Mouse (Mus musculus): ENCODE data around the gene Plet1.
A peak's percentile ranks its signal among the peaks of the same experiment; 100 is the strongest.

The Plet1 gene

DNA sequence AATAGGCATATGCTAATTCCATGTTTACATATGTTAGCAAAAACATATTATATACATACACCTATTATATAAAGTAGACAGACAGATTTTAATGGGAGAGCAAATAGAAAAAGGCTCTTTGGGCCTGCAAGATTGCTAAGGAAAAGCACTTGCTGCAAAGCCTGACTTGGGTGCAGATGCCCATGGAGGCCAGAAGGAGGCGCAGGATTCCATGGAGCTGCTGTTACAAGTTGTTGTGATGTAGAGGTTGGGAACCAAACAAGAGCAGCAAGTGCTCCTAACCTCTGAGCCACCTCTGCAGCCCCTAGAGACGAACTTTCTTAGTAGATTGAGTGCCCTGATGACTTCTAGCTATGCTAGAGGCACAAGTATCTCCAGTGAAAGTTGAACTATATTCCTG is 24.5 kb downstream of the Plet1 start:
- Histone ChIP-seq H3K27me3 (ENCODE audit: insufficient read depth, low read length) (no peaks in the 10 kb centered on the region), H3K4me3 (replicated peaks; ENCODE audit: low read length) (no peak overlapping the region), H3K36me3 (ENCODE audit: insufficient read depth, low read length) (no peaks in the 10 kb centered on the region), H3K4me1 (replicated peaks; ENCODE audit: low read depth, low read length) (peaks cover 4% of the 10 kb centered on the region; the same call in 1 of the 2 replicates), H3K9me3 (ENCODE audit: low read length) (no peaks in the 10 kb centered on the region)
- TF ChIP-seq NANOG (IDR thresholded peaks at IDR 0.05; ENCODE audit: borderline replicate concordance, low read length): no peak
- TF ChIP-seq CTCF (conservative IDR thresholded peaks at IDR 0.05; ENCODE audit: low read length): peak; percentile 85

DNA sequence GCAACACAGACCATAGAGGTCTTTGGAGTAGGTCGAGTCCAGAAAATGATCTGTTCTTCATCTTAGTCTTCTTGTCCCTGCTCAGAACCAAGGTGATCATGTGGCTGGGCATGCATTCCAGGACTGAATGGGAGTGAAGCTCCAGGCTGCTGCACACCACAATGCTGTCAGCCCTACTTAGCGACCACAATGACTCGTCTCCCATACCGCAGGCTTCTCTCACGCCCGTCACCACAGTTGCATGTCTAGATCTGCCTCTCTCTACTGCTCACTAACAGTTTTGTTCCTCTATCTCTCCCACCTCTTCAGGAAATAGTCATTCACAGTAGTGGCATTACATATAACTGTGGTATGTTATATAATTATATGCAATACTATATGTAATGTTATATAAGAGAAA is 26.4 kb downstream of the Plet1 start:
- TF ChIP-seq NANOG (IDR thresholded peaks at IDR 0.05; ENCODE audit: borderline replicate concordance, low read length) (no peak), POU5F1 (IDR thresholded peaks at IDR 0.05; ENCODE audit: borderline replicate concordance, low read length) (no peak), CTCF (conservative IDR thresholded peaks at IDR 0.05; ENCODE audit: low read length) (no peak)
- Histone ChIP-seq H3K27me3 (ENCODE audit: insufficient read depth, low read length) (no peaks in the 10 kb centered on the region), H3K4me1 (replicated peaks; ENCODE audit: low read depth, low read length) (peaks cover 4% of the 10 kb centered on the region; the same call in 1 of the 2 replicates)

DNA sequence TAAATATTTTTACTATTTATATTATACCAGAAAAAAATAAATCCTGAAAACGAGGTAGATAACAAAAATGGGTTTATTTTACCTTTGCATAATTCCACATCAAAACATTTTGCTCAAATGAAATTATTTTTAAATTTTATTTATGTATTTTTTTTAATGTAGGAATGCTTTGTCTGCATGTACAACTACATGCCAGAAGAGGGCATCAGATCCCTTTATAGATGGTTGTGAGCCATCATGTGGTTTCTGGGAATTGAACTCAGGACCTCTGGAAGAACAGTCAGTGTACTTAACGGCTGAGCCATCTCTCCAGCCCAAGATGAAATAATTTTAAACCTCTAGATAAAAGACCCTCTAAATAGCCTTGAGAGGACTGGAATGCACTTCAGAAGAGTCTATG is 27.2 kb downstream of the Plet1 start:
- no peak for TF ChIP-seq NANOG (IDR thresholded peaks at IDR 0.05; ENCODE audit: borderline replicate concordance, low read length)
- no peak for TF ChIP-seq POU5F1 (IDR thresholded peaks at IDR 0.05; ENCODE audit: borderline replicate concordance, low read length)
- TF ChIP-seq CTCF (conservative IDR thresholded peaks at IDR 0.05; ENCODE audit: low read length): no peak; the same call in 1 of the 2 replicates
- H3K27me3 ChIP-seq (ENCODE audit: insufficient read depth, low read length): no peaks in the 10 kb centered on the region
- no peak overlapping the region for H3K4me3 ChIP-seq (replicated peaks; ENCODE audit: low read length)
- H3K4me1 ChIP-seq (replicated peaks; ENCODE audit: low read depth, low read length): peaks cover 4% of the 10 kb centered on the region; the same call in 1 of the 2 replicates
- no peaks in the 10 kb centered on the region for H3K9me3 ChIP-seq (ENCODE audit: low read length)
- no peaks in the 10 kb centered on the region for H3K36me3 ChIP-seq (ENCODE audit: insufficient read depth, low read length)

More for the DNA sequence above, 26.4 kb downstream of the Plet1 start:
- no peaks in the 10 kb centered on the region for H3K9me3 ChIP-seq (ENCODE audit: low read length)
- no peaks in the 10 kb centered on the region for H3K36me3 ChIP-seq (ENCODE audit: insufficient read depth, low read length)
- H3K4me3 ChIP-seq (replicated peaks; ENCODE audit: low read length): no peak overlapping the region

DNA sequence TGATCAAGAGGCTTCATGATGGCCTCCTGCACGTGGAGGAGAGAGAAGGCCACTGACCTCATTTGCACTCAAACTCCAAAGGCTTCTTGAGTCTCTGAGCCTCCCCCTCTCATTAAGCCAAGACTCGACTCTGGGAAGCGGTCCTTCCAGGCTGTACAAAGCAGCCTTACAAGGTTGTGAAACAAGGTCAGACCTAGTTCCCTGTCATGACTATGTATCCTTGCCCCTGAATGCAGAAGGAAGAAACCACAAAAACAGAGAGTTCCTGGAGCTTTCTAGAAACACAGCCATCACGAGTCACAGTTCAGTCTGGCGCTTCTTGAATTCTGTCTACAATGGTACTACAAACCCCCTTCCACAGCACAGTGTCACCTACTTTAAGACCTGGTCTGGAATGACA is 28.2 kb downstream of the Plet1 start:
- TF ChIP-seq POU5F1 (IDR thresholded peaks at IDR 0.05; ENCODE audit: borderline replicate concordance, low read length) (no peak), CTCF (conservative IDR thresholded peaks at IDR 0.05; ENCODE audit: low read length) (no peak), NANOG (IDR thresholded peaks at IDR 0.05; ENCODE audit: borderline replicate concordance, low read length) (no peak)
- H3K36me3 ChIP-seq (ENCODE audit: insufficient read depth, low read length): no peaks in the 10 kb centered on the region
- no peaks in the 10 kb centered on the region for H3K27me3 ChIP-seq (ENCODE audit: insufficient read depth, low read length)
- H3K4me3 ChIP-seq (replicated peaks; ENCODE audit: low read length): no peak overlapping the region
- no peaks in the 10 kb centered on the region for H3K9me3 ChIP-seq (ENCODE audit: low read length)
- H3K4me1 ChIP-seq (replicated peaks; ENCODE audit: low read depth, low read length): peaks cover 2% of the 10 kb centered on the region

DNA sequence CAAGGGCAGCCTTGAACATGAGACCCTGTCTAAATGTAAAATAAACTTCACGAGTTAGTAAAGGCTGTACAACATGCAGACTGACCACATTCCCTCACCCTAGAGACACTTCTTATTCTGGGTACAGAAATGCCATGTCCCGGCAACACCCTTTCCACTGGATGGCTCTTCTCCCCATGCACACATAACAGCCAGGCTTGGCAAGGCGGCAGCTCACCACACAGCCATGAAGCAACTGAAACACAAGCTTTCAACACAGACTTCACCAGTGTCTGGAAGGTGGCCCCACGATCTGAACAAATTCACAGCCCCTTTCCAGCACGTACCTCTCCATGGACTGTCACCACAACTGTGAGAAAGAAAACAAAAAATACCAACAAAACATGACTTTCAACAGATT is 30.6 kb downstream of the Plet1 start:
- no peaks in the 10 kb centered on the region for H3K9me3 ChIP-seq (ENCODE audit: low read length)
- H3K27me3 ChIP-seq (ENCODE audit: insufficient read depth, low read length): no peaks in the 10 kb centered on the region
- H3K4me3 ChIP-seq (replicated peaks; ENCODE audit: low read length): no peak overlapping the region
- no peaks in the 10 kb centered on the region for H3K36me3 ChIP-seq (ENCODE audit: insufficient read depth, low read length)
- H3K4me1 ChIP-seq (replicated peaks; ENCODE audit: low read depth, low read length): peaks cover 7% of the 10 kb centered on the region
- no peak for TF ChIP-seq POU5F1 (IDR thresholded peaks at IDR 0.05; ENCODE audit: borderline replicate concordance, low read length)

DNA sequence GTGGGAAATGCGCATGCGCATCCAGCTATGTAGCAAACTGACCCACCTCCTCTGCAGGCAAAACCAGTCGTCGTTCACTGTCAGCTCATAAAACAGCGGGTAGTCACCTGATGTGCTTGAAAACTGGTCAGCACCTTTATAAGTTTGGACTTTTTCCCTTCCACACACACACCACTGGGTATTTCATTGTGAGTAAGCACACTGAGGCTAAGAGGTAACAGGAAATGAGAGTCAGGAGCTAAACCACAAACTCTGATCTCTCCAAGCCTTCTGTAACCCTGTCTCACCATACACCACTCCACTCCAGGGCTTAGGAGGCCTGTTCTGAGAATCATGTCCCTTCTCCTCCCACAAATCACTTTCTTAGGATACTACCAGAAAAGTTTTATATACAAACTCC is 31.3 kb downstream of the Plet1 start:
- Histone ChIP-seq H3K4me3 (replicated peaks; ENCODE audit: low read length) (no peak overlapping the region), H3K4me1 (replicated peaks; ENCODE audit: low read depth, low read length) (peaks cover 7% of the 10 kb centered on the region), H3K9me3 (ENCODE audit: low read length) (no peaks in the 10 kb centered on the region), H3K27me3 (ENCODE audit: insufficient read depth, low read length) (no peaks in the 10 kb centered on the region), H3K36me3 (ENCODE audit: insufficient read depth, low read length) (no peaks in the 10 kb centered on the region)
- no peak for TF ChIP-seq NANOG (IDR thresholded peaks at IDR 0.05; ENCODE audit: borderline replicate concordance, low read length)
- TF ChIP-seq CTCF (conservative IDR thresholded peaks at IDR 0.05; ENCODE audit: low read length): no peak
- no peak for TF ChIP-seq POU5F1 (IDR thresholded peaks at IDR 0.05; ENCODE audit: borderline replicate concordance, low read length)

DNA sequence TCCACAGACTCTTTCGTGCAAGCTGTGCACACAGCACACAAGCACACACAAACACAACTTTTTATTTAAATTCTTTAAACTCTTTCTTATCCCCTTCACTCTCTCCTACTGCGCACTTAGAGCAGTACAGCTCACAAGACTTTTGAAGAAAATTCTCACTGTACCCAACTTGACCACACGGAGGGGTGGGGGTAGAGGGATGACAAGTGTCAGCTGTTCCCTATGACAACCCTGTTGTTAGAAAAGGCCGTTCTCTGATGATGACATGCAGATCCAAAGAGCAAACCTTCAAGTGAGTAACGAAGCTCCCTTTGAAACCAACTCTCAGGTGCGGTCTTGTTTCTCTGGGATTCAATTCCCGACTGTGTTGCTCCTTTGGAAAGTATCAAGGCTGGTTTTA is 33.5 kb downstream of the Plet1 start:
- H3K4me1 ChIP-seq (replicated peaks; ENCODE audit: low read depth, low read length): peaks cover 7% of the 10 kb centered on the region
- peak overlapping the region; percentile 89 for H3K4me3 ChIP-seq (replicated peaks; ENCODE audit: low read length)
- no peak for TF ChIP-seq NANOG (IDR thresholded peaks at IDR 0.05; ENCODE audit: borderline replicate concordance, low read length)
- no peak for TF ChIP-seq POU5F1 (IDR thresholded peaks at IDR 0.05; ENCODE audit: borderline replicate concordance, low read length)
- no peak for TF ChIP-seq CTCF (conservative IDR thresholded peaks at IDR 0.05; ENCODE audit: low read length)
- H3K9me3 ChIP-seq (ENCODE audit: low read length): no peaks in the 10 kb centered on the region
- no peaks in the 10 kb centered on the region for H3K27me3 ChIP-seq (ENCODE audit: insufficient read depth, low read length)
- H3K36me3 ChIP-seq (ENCODE audit: insufficient read depth, low read length): no peaks in the 10 kb centered on the region

DNA sequence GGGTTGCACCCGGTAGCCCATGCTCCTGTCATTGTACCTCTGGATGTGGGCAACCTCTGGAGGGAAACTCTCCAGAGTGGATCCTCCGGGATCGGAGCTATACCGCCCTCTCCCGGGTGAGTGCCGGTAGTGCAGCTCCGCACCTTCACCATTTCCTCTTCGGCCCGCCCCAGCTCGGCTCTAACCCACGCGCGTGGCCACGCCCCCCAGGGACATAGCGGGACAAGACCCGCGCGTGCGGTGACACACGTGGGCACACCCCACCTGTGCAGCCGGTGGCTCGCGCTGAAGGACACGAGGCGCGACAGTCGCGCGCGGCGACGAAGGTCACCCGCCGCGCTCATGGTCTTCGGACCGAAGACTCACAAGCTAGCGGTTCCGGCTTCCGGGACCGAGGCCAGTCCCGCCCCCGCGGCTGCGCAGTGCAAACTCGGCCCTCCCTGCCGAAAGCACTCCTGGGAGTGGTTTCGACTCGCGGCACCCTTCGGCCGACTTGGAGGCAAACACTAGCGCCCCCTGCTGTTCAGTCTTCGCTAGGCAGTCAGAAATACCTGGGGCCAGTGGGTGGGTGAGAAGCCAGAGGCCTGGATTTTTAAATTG is 34.1 kb downstream of the Plet1 start, which contains the start of gene Pts:
Gene Pts, minus strand, starts transcription at position 432 of the 600 bp plus-strand sequence.
- Histone ChIP-seq H3K36me3 (ENCODE audit: insufficient read depth, low read length) (no peaks in the 10 kb centered on the region), H3K9me3 (ENCODE audit: low read length) (no peaks in the 10 kb centered on the region), H3K4me1 (replicated peaks; ENCODE audit: low read depth, low read length) (peaks cover 9% of the 10 kb centered on the region), H3K27me3 (ENCODE audit: insufficient read depth, low read length) (no peaks in the 10 kb centered on the region; the same call in 1 of the 2 replicates), H3K4me3 (replicated peaks; ENCODE audit: low read length) (peak within 1 kb of the TSS; percentile 89)
- TF ChIP-seq NANOG (IDR thresholded peaks at IDR 0.05; ENCODE audit: borderline replicate concordance, low read length) (no peak), CTCF (conservative IDR thresholded peaks at IDR 0.05; ENCODE audit: low read length) (peak; percentile 81), POU5F1 (IDR thresholded peaks at IDR 0.05; ENCODE audit: borderline replicate concordance, low read length) (no peak)

DNA sequence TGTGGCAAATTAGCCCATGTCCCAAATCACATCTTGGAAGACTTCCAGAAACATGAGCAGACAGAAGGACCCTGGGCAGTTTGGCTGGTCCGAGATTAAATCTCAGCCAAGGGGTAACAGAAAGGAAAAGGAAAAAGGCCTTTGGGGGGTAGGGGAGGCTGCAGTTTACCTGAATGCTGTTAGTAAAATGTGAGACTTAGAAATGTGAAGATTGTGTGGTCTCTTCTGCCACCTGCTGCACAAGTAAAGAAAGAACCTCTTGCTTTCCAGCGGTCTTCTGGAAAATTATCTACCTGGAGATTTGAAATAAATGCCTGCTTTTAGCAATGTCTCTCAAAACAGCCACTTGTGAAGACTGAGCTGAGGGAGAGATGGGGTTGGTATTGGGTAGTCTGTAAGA is 36.6 kb downstream of the Plet1 start:
- no peaks in the 10 kb centered on the region for H3K9me3 ChIP-seq (ENCODE audit: low read length)
- no peaks in the 10 kb centered on the region for H3K36me3 ChIP-seq (ENCODE audit: insufficient read depth, low read length)
- TF ChIP-seq CTCF (conservative IDR thresholded peaks at IDR 0.05; ENCODE audit: low read length) (peak; percentile 13), POU5F1 (IDR thresholded peaks at IDR 0.05; ENCODE audit: borderline replicate concordance, low read length) (no peak)
- peaks cover 11% of the 10 kb centered on the region for H3K4me1 ChIP-seq (replicated peaks; ENCODE audit: low read depth, low read length)
- H3K4me3 ChIP-seq (replicated peaks; ENCODE audit: low read length): no peak overlapping the region
- peaks cover 2% of the 10 kb centered on the region; the same call in 1 of the 2 replicates for H3K27me3 ChIP-seq (ENCODE audit: insufficient read depth, low read length)
